Mouse (Mus musculus) midbrain, embryonic 10.5 days (tissue): ENCODE data around the gene Cmtr2. TPM values are rescaled to one million over a fixed set of nuclear protein-coding genes. Genes with fewer than 3 reads are reported as not detected.
A peak's percentile ranks its signal among the peaks of the same experiment; 100 is the strongest.

ENCODE experiments used
- DNase-seq: peaks from one replicate; pipeline ENCODE4 v3.0.0-alpha.2; 2017; ENCODE audit warnings: low spot score
- H3K27ac ChIP-seq: fragments of 300-500 bp; sonication (generic); replicated peaks from 2 replicates; pipeline ENCODE4 v1.5.1; 2016; ENCODE audit warnings: mild to moderate bottlenecking
- H3K27me3 ChIP-seq: fragments of 300-500 bp; sonication (generic); 2 replicates; pipeline ENCODE4 v1.6.1; 2016; ENCODE audit warnings: low read depth, mild to moderate bottlenecking; ENCODE audit not compliant: poor library complexity, severe bottlenecking
- H3K36me3 ChIP-seq: fragments of 300-500 bp; sonication (generic); 2 replicates; pipeline ENCODE4 v1.6.1; 2016; ENCODE audit warnings: mild to moderate bottlenecking, moderate library complexity
- H3K4me1 ChIP-seq: fragments of 300-500 bp; sonication (generic); 2 replicates; pipeline ENCODE4 v1.6.1; 2016
- H3K4me3 ChIP-seq: fragments of 300-500 bp; sonication (generic); 2 replicates; pipeline ENCODE4 v1.5.1; 2016; ENCODE audit warnings: mild to moderate bottlenecking, moderate library complexity
- H3K9me3 ChIP-seq: fragments of 300-500 bp; sonication (generic); replicated peaks from 2 replicates; pipeline ENCODE4 v1.6.1; 2016; ENCODE audit warnings: mild to moderate bottlenecking
- WGBS: fragments of 180-500 bp; shearing (Covaris S2); methylation state at CpG from one replicate; pipeline ENCODE4 v1.1.7; 2016; 5-methylcytosine and 5-hydroxymethylcytosine counted together
- polyA plus RNA-seq: library from polyadenylated mRNA; unstranded; fragments of >200 nt; fragmentation: Nextera tagmentation; extraction: Ambion mirVana; gene quantifications from 2 replicates; pipeline ENCODE4 v1.2.1, GENCODE M21; 2016

Gene Cmtr2
- polyA plus RNA-seq = 12.4 and 13.2 TPM in 2 replicates

- no peaks in the 10 kb centered on the region for H3K9me3 ChIP-seq
- 80% methylated on average over 7 of the region's 7 CpGs for WGBS
- peaks cover 3% of the 10 kb centered on the region; the same call in 1 of the 2 replicates for H3K36me3 ChIP-seq
- DNase-seq = no peak
- H3K27ac ChIP-seq = no peak within 1 kb of the TSS
- peaks cover 22% of the 10 kb centered on the region for H3K4me1 ChIP-seq
- H3K27me3 ChIP-seq = no peaks in the 10 kb centered on the region
- H3K4me3 ChIP-seq = no peak within 1 kb of the TSS
Observed at GRCm38 (mm10) chr8:110215365-110215764, at the start of gene Cmtr2. Gene Cmtr2 (plus strand): TSS chr8:110215665.

GRCm38 (mm10) chr8:110166270-110166669, 49.2 kb upstream of the Cmtr2 start:
- 80% methylated on average over 8 of the region's 8 CpGs for WGBS
- peaks cover 9% of the 10 kb centered on the region for H3K4me1 ChIP-seq
- H3K36me3 ChIP-seq = no peaks in the 10 kb centered on the region
- no peaks in the 10 kb centered on the region for H3K9me3 ChIP-seq
- no peak for DNase-seq
- H3K4me3 ChIP-seq = no peak overlapping the region
- peaks cover 41% of the 10 kb centered on the region for H3K27me3 ChIP-seq
- no peak overlapping the region for H3K27ac ChIP-seq

- H3K27ac ChIP-seq = no peak within 1 kb of the TSS
- peaks cover 41% of the 10 kb centered on the region for H3K27me3 ChIP-seq
- H3K9me3 ChIP-seq = no peaks in the 10 kb centered on the region
- H3K36me3 ChIP-seq = no peaks in the 10 kb centered on the region
- DNase-seq = peak; percentile 80
- peaks cover 13% of the 10 kb centered on the region for H3K4me1 ChIP-seq
- WGBS = under 1% methylated on average over 33 of the region's 33 CpGs
- peak within 1 kb of the TSS; percentile 49 for H3K4me3 ChIP-seq
Observed at GRCm38 (mm10) chr8:110168046-110168445, 47.4 kb upstream of the Cmtr2 start, which contains the start of gene Calb2. Gene Calb2 (minus strand): TSS chr8:110168210.

- no peak overlapping the region for H3K27ac ChIP-seq
- no peak for DNase-seq
- 53% methylated on average over 6 of the region's 6 CpGs for WGBS
Observed at GRCm38 (mm10) chr8:110172161-110172560, 43.3 kb upstream of the Cmtr2 start.

GRCm38 (mm10) chr8:110174826-110175225, 40.6 kb upstream of the Cmtr2 start:
- no peak for DNase-seq
- H3K4me3 ChIP-seq = no peak overlapping the region
- H3K9me3 ChIP-seq = no peaks in the 10 kb centered on the region
- H3K27me3 ChIP-seq = peaks cover 5% of the 10 kb centered on the region
- H3K27ac ChIP-seq = no peak overlapping the region
- WGBS = 91% methylated on average over 4 of the region's 4 CpGs
- H3K4me1 ChIP-seq = peaks cover 17% of the 10 kb centered on the region
- no peaks in the 10 kb centered on the region for H3K36me3 ChIP-seq

More at GRCm38 (mm10) chr8:110172161-110172560, 43.3 kb upstream of the Cmtr2 start:
- H3K9me3 ChIP-seq = no peaks in the 10 kb centered on the region
- no peaks in the 10 kb centered on the region for H3K36me3 ChIP-seq
- H3K4me1 ChIP-seq = peaks cover 16% of the 10 kb centered on the region
- H3K27me3 ChIP-seq = peaks cover 31% of the 10 kb centered on the region
- no peak overlapping the region for H3K4me3 ChIP-seq

GRCm38 (mm10) chr8:110177359-110178155, 37.9 kb upstream of the Cmtr2 start:
- WGBS = 38% methylated on average over 22 of the region's 22 CpGs
- DNase-seq = no peak
- Histone ChIP-seq H3K36me3 (no peaks in the 10 kb centered on the region), H3K9me3 (no peaks in the 10 kb centered on the region), H3K4me3 (no peak overlapping the region), H3K27ac (no peak overlapping the region; the same call in 1 of the 2 replicates), H3K27me3 (no peaks in the 10 kb centered on the region), H3K4me1 (peaks cover 16% of the 10 kb centered on the region)

- peaks cover 27% of the 10 kb centered on the region for H3K4me1 ChIP-seq
- no peaks in the 10 kb centered on the region for H3K27me3 ChIP-seq
- 85% methylated on average over 11 of the region's 11 CpGs for WGBS
- no peak overlapping the region for H3K27ac ChIP-seq
- no peaks in the 10 kb centered on the region for H3K36me3 ChIP-seq
- no peak overlapping the region for H3K4me3 ChIP-seq
- no peaks in the 10 kb centered on the region for H3K9me3 ChIP-seq
- DNase-seq = no peak
Observed at GRCm38 (mm10) chr8:110182735-110183367, 32.6 kb upstream of the Cmtr2 start.

GRCm38 (mm10) chr8:110183748-110184147, 31.7 kb upstream of the Cmtr2 start:
- Histone ChIP-seq H3K27me3 (no peaks in the 10 kb centered on the region), H3K27ac (no peak overlapping the region), H3K4me3 (no peak overlapping the region), H3K9me3 (no peaks in the 10 kb centered on the region), H3K4me1 (peaks cover 26% of the 10 kb centered on the region), H3K36me3 (no peaks in the 10 kb centered on the region)
- 23% methylated on average over 11 of the region's 11 CpGs for WGBS
- no peak for DNase-seq

GRCm38 (mm10) chr8:110185538-110185937, 29.9 kb upstream of the Cmtr2 start:
- no peaks in the 10 kb centered on the region for H3K9me3 ChIP-seq
- WGBS = 92% methylated on average over 4 of the region's 4 CpGs
- no peaks in the 10 kb centered on the region for H3K36me3 ChIP-seq
- no peak overlapping the region for H3K4me3 ChIP-seq
- peaks cover 35% of the 10 kb centered on the region for H3K4me1 ChIP-seq
- H3K27ac ChIP-seq = no peak overlapping the region
- DNase-seq = no peak
- H3K27me3 ChIP-seq = no peaks in the 10 kb centered on the region

GRCm38 (mm10) chr8:110188961-110189750, 26.3 kb upstream of the Cmtr2 start:
- 0 out of 2 replicates have a peak overlapping the region, but pooled peaks have one; percentile 13 for H3K27ac ChIP-seq
- WGBS = 27% methylated on average over 8 of the region's 8 CpGs
- H3K36me3 ChIP-seq = no peaks in the 10 kb centered on the region

GRCm38 (mm10) chr8:110196678-110197077, 18.8 kb upstream of the Cmtr2 start:
- 0 out of 2 replicates have a peak, but pooled peaks cover 2% of the 10 kb centered on the region for H3K4me1 ChIP-seq
- H3K36me3 ChIP-seq = no peaks in the 10 kb centered on the region
- H3K27ac ChIP-seq = no peak overlapping the region
- peak; percentile 58 for DNase-seq
- no peaks in the 10 kb centered on the region for H3K27me3 ChIP-seq
- H3K4me3 ChIP-seq = no peak overlapping the region
- no peaks in the 10 kb centered on the region for H3K9me3 ChIP-seq
- WGBS = 3% methylated on average over 5 of the region's 5 CpGs

More at GRCm38 (mm10) chr8:110188961-110189750, 26.3 kb upstream of the Cmtr2 start:
- H3K4me1 ChIP-seq = peaks cover 16% of the 10 kb centered on the region
- H3K9me3 ChIP-seq = no peaks in the 10 kb centered on the region
- no peak for DNase-seq
- no peak overlapping the region for H3K4me3 ChIP-seq
- no peaks in the 10 kb centered on the region for H3K27me3 ChIP-seq

- Histone ChIP-seq H3K27ac (no peak overlapping the region), H3K4me1 (no peaks in the 10 kb centered on the region), H3K36me3 (no peaks in the 10 kb centered on the region), H3K9me3 (no peaks in the 10 kb centered on the region), H3K27me3 (no peaks in the 10 kb centered on the region), H3K4me3 (no peak overlapping the region)
- peak; percentile 64 for DNase-seq
- 36% methylated on average over 11 of the region's 11 CpGs for WGBS
Observed at GRCm38 (mm10) chr8:110201806-110202205, 13.7 kb upstream of the Cmtr2 start.
